Comparison of ENCODE assay signal across 9 mouse cellular contexts in the genomic region with DNA sequence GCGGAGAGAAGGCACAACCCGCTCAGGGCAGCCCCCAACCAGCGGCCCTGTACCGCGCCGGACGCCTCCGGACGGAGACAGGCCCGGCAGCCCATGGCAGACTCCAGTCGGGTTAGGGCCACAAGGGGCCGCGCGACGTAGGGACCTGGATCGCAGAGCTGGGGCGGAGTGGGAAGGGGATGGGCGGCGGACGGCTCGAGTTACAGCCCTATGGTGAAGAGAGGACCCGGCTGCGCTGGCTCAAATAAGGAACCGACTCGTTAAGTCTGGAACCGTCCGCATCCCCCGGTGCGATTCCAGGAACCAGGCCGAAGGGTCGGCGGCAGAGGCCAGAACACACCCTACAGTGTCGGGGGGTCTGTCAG. TPM values are rescaled to one million over a fixed set of nuclear protein-coding genes. Genes with fewer than 3 reads are reported as not detected.
DNase-seq lines count a peak whose midpoint lies in the region; ATAC-seq and TF ChIP-seq lines count a peak whose summit lies in the region.
"Had no signal": no experiment of that assay in that cellular context is flagged by ENCODE, and none has a peak within 500 bp of the region (broad histone marks: within the 10 kb centered on the region; RNA-seq: fewer than 3 reads in every experiment).

Gene Mmp23 (minus strand): TSS at position 299 of the 365 bp plus-strand sequence.

- peaks cover 3% of the 10 kb centered on the region; the same call in 1 of the 2 replicates for H3K27me3 ChIP-seq in heart, adult 2 months (ENCODE audit: control insufficient read depth, insufficient read depth, low read length)
- H3K27me3 ChIP-seq in kidney, embryonic 15.5 days: peaks cover 51% of the 10 kb centered on the region

- peak within 1 kb of the TSS; percentile 74 for H3K9ac ChIP-seq in heart, adult 2 months (ENCODE audit: low read depth, low read length)
- H3K9ac ChIP-seq in kidney, embryonic 15.5 days: peak within 1 kb of the TSS; percentile 59

- no peaks in the 10 kb centered on the region for H3K9me3 ChIP-seq in kidney, embryonic 15.5 days (replicated peaks)

- peak within 1 kb of the TSS; percentile 47 for H3K27ac ChIP-seq in heart, adult 2 months
- peak within 1 kb of the TSS; percentile 85 for H3K27ac ChIP-seq in kidney, embryonic 15.5 days

- peak within 1 kb of the TSS; percentile 83 for H3K4me2 ChIP-seq in kidney, embryonic 15.5 days

- intact Hi-C loops in heart, adult 2 months (cut with DNase I): no loop called here

- 0 out of 2 replicates have a peak, but pooled peaks have one; percentile 4 for TF ChIP-seq POLR2A in heart, adult 2 months (IDR thresholded peaks at IDR 0.05; ENCODE audit: insufficient read depth, low read depth, low read length)

- peak; percentile 69 for ATAC-seq in kidney, embryonic 15.5 days (replicated peaks; ENCODE audit: low FRiP score)

- H3K36me3 ChIP-seq in heart, adult 2 months (ENCODE audit: control insufficient read depth, insufficient read depth, low read length): no peaks in the 10 kb centered on the region
- H3K36me3 ChIP-seq in kidney, embryonic 15.5 days: peaks cover 52% of the 10 kb centered on the region

- no peak for TF ChIP-seq CTCF in heart, adult 2 months (IDR thresholded peaks at IDR 0.05)

- DNase-seq in gastrocnemius, adult 18-20 months (ENCODE audit: low spot score): peak; percentile 36
- no peak for DNase-seq in gastrocnemius, adult 8-10 months (ENCODE audit: low spot score in 2 of 2)
- peak; percentile 88 for DNase-seq in embryo, embryonic 10 days (ENCODE audit: low spot score)
- peak; percentile 68 to 70 for DNase-seq in heart, adult 2 months
- DNase-seq in lung, postnatal 10 days: peak; percentile 69
- peak; percentile 52 for DNase-seq in retina, postnatal 1 day
- no peak for DNase-seq in frontal cortex, postnatal 36 days (ENCODE audit: low spot score in 2 of 2)

- no peak for TF ChIP-seq EP300 in heart, adult 2 months (IDR thresholded peaks at IDR 0.05; ENCODE audit: insufficient read depth, low read depth, low read length)

- H3K4me3 ChIP-seq in heart, adult 2 months: peak within 1 kb of the TSS; percentile 28
- H3K4me3 ChIP-seq in kidney, embryonic 15.5 days (replicated peaks): peak within 1 kb of the TSS; percentile 53

- peaks cover 2% of the 10 kb centered on the region for H3K4me1 ChIP-seq in heart, adult 2 months (ENCODE audit: control insufficient read depth, insufficient read depth, low read length)
- peaks cover 49% of the 10 kb centered on the region for H3K4me1 ChIP-seq in kidney, embryonic 15.5 days

- whole genome bisulfite sequencing in heart, adult 2 months: under 1% methylated on average over 33 of the region's 33 CpGs
- 1% methylated on average over 33 of the region's 33 CpGs for WGBS in kidney, embryonic 15.5 days

- no peaks in the 10 kb centered on the region for H3K79me2 ChIP-seq in heart, adult 2 months (replicated peaks; ENCODE audit: control insufficient read depth, insufficient read depth, low read length)

RNA-seq across cellular contexts. Expression of gene Mmp23, which starts in this region (rescaled TPM):
- total RNA-seq in gastrocnemius, adult 18-20 months (2021): 1 to 10 TPM in 1 of 2 experiments, under 1 TPM in 1; 0.53 to 1.8 TPM
- total RNA-seq in gastrocnemius, adult 8-10 months (2022): 1 to 10 TPM in 2 of 4 experiments, under 1 TPM in 2; 0.70 to 1.6 (median 1.1) TPM
- 1 to 10 TPM; 7.3 to 7.5 TPM for total RNA-seq in heart, adult 2 months (2021)
- 20.7 and 27.0 TPM in 2 replicates for polyA plus RNA-seq in heart, adult 2 months (2012; rRNA removed)
- polyA plus RNA-seq in kidney, embryonic 15.5 days (2015; fragmentation: Nextera tagmentation; extraction: Ambion mirVana): 51.7 and 68.7 TPM in 2 replicates
- total RNA-seq: hematopoietic stem cell, adult 5-6 weeks had no signal

Comparison
In these comparisons a context has a peak if more than half of its experiments do, and no peak if none do; other contexts are left out.
1. DNase-seq: peak in gastrocnemius, adult 18-20 months (single experiment), embryo, embryonic 10 days (single experiment), heart, adult 2 months (2 of 2), lung, postnatal 10 days (single experiment) and retina, postnatal 1 day (single experiment); none in gastrocnemius, adult 8-10 months (0 of 2) and frontal cortex, postnatal 36 days (0 of 2).